Mouse (Mus musculus): Measurements from ENCODE around the gene Sorcs3. TPM values are rescaled to one million over a fixed set of nuclear protein-coding genes. Genes with fewer than 3 reads are reported as not detected.
A peak's percentile ranks its signal among the peaks of the same experiment; 100 is the strongest.

Sorcs3 gene
- polyA plus RNA-seq, 1 experiment from 2014 or later, result 9.9 TPM

GRCm38 (mm10) chr19:48834342-48834741 lies 628.5 kb downstream of the Sorcs3 start:
- no peaks in the 10 kb centered on the region for H3K36me3 ChIP-seq (ENCODE audit: control insufficient read depth, insufficient read depth)
- peak; percentile 97 for ATAC-seq
- no peaks in the 10 kb centered on the region for H3K9me3 ChIP-seq (ENCODE audit: control insufficient read depth, low read length)
- no peaks in the 10 kb centered on the region for H3K27me3 ChIP-seq (replicated peaks; ENCODE audit: control insufficient read depth, insufficient read depth, low read length)
- peaks cover 4% of the 10 kb centered on the region for H3K4me1 ChIP-seq (replicated peaks; ENCODE audit: control insufficient read depth, insufficient read depth, low read length)
- H3K4me3 ChIP-seq (replicated peaks; ENCODE audit: low read length), result no peak overlapping the region
- WGBS, result 17% methylated on average over 3 of the region's 3 CpGs
- H3K4me2 ChIP-seq (ENCODE audit: low read length), result no peak overlapping the region
- no peak overlapping the region for H3K9ac ChIP-seq (replicated peaks; ENCODE audit: low read depth, low read length)
- H3K27ac ChIP-seq (ENCODE audit: low read length), result no peak overlapping the region

- Histone ChIP-seq H3K4me2 (ENCODE audit: low read length) (no peak overlapping the region), H3K4me1 (replicated peaks; ENCODE audit: control insufficient read depth, insufficient read depth, low read length) (peaks cover 1% of the 10 kb centered on the region), H3K27ac (ENCODE audit: low read length) (no peak overlapping the region), H3K9me3 (ENCODE audit: control insufficient read depth, low read length) (no peaks in the 10 kb centered on the region), H3K4me3 (replicated peaks; ENCODE audit: low read length) (no peak overlapping the region), H3K9ac (replicated peaks; ENCODE audit: low read depth, low read length) (no peak overlapping the region), H3K27me3 (replicated peaks; ENCODE audit: control insufficient read depth, insufficient read depth, low read length) (no peaks in the 10 kb centered on the region), H3K36me3 (ENCODE audit: control insufficient read depth, insufficient read depth) (no peaks in the 10 kb centered on the region)
- ATAC-seq, result no peak
- 65% methylated on average over 4 of the region's 4 CpGs for WGBS
Measured at GRCm38 (mm10) chr19:48839418-48839817, 633.6 kb downstream of the Sorcs3 start.

- Histone ChIP-seq H3K9ac (replicated peaks; ENCODE audit: low read depth, low read length) (no peak overlapping the region), H3K36me3 (ENCODE audit: control insufficient read depth, insufficient read depth) (no peaks in the 10 kb centered on the region), H3K27me3 (replicated peaks; ENCODE audit: control insufficient read depth, insufficient read depth, low read length) (no peaks in the 10 kb centered on the region), H3K9me3 (ENCODE audit: control insufficient read depth, low read length) (no peaks in the 10 kb centered on the region), H3K27ac (ENCODE audit: low read length) (no peak overlapping the region), H3K4me3 (replicated peaks; ENCODE audit: low read length) (no peak overlapping the region), H3K4me1 (replicated peaks; ENCODE audit: control insufficient read depth, insufficient read depth, low read length) (peaks cover 4% of the 10 kb centered on the region), H3K4me2 (ENCODE audit: low read length) (no peak overlapping the region)
- 80% methylated on average over 3 of the region's 3 CpGs for WGBS
- no peak for ATAC-seq
Measured at GRCm38 (mm10) chr19:48847700-48848099, 641.9 kb downstream of the Sorcs3 start.

GRCm38 (mm10) chr19:48850466-48850865 lies 644.6 kb downstream of the Sorcs3 start:
- no peaks in the 10 kb centered on the region for H3K27me3 ChIP-seq (replicated peaks; ENCODE audit: control insufficient read depth, insufficient read depth, low read length)
- ATAC-seq, result no peak
- H3K36me3 ChIP-seq (ENCODE audit: control insufficient read depth, insufficient read depth), result no peaks in the 10 kb centered on the region
- H3K4me2 ChIP-seq (ENCODE audit: low read length), result no peak overlapping the region
- H3K9ac ChIP-seq (replicated peaks; ENCODE audit: low read depth, low read length), result no peak overlapping the region
- H3K4me1 ChIP-seq (replicated peaks; ENCODE audit: control insufficient read depth, insufficient read depth, low read length), result peaks cover 4% of the 10 kb centered on the region
- no peak overlapping the region for H3K4me3 ChIP-seq (replicated peaks; ENCODE audit: low read length)
- 84% methylated on average over 1 of the region's 1 CpGs for WGBS
- H3K9me3 ChIP-seq (ENCODE audit: control insufficient read depth, low read length), result no peaks in the 10 kb centered on the region
- H3K27ac ChIP-seq (ENCODE audit: low read length), result no peak overlapping the region

Measured in forebrain, embryonic 16.5 days (tissue).